Mouse (Mus musculus) embryonic facial prominence, embryonic 11.5 days (tissue): ENCODE measurements at regions not wholly inside any gene's neighbourhood (a gene's known extent, or its start where the extent isn't known, plus 50 kb on each side); places are given as distances from the start of the nearest gene placed in this dataset.

ENCODE experiments used
- ATAC-seq: fragments of 200-750 bp; cut with Nextera tagmentation; replicated peaks from 2 replicates; pipeline ENCODE4 v1.8.0; 2017; ENCODE audit warnings: low read depth; ENCODE audit not compliant: insufficient number of reproducible peaks, low FRiP score, low TSS enrichment
- DNase-seq: peaks from one replicate; pipeline ENCODE4 v3.0.0-alpha.2; 2015; ENCODE audit warnings: low spot score
- H3K27ac ChIP-seq: fragments of 300-500 bp; sonication (generic); replicated peaks from 2 replicates; pipeline ENCODE4 v1.5.1; 2014; ENCODE audit warnings: mild to moderate bottlenecking, low read depth, low read length, control low read depth
- H3K27me3 ChIP-seq: fragments of 300-500 bp; sonication (generic); 2 replicates; pipeline ENCODE4 v1.6.1; 2014; ENCODE audit warnings: mild to moderate bottlenecking, low read length, moderate library complexity, mixed read lengths; ENCODE audit not compliant: control insufficient read depth, insufficient read depth
- H3K36me3 ChIP-seq: fragments of 300-500 bp; sonication (generic); replicated peaks from 2 replicates; pipeline ENCODE4 v1.6.1; 2014; ENCODE audit warnings: low read depth, mild to moderate bottlenecking, low read length, moderate library complexity, mixed read lengths; ENCODE audit not compliant: control insufficient read depth, insufficient read depth
- H3K4me1 ChIP-seq: fragments of 300-500 bp; sonication (generic); 2 replicates; pipeline ENCODE4 v1.6.1; 2014; ENCODE audit warnings: low read length, mixed read lengths; ENCODE audit not compliant: control insufficient read depth, insufficient read depth
- H3K4me2 ChIP-seq: fragments of 300-500 bp; sonication (generic); 2 replicates; pipeline ENCODE4 v1.6.1; 2014; ENCODE audit warnings: low read depth, mild to moderate bottlenecking, control low read depth, low read length, moderate library complexity
- H3K4me3 ChIP-seq: fragments of 300-500 bp; sonication (generic); 2 replicates; pipeline ENCODE4 v1.5.1; 2014; ENCODE audit warnings: low read depth, low read length, control low read depth
- H3K9ac ChIP-seq: fragments of 300-500 bp; sonication (generic); replicated peaks from 2 replicates; pipeline ENCODE4 v1.6.1; 2014; ENCODE audit warnings: mild to moderate bottlenecking, control low read depth, low read length
- H3K9me3 ChIP-seq: fragments of 300-500 bp; sonication (generic); replicated peaks from 2 replicates; pipeline ENCODE4 v1.6.1; 2016; ENCODE audit warnings: mild to moderate bottlenecking, low read length, inconsistent platforms, mixed read lengths; ENCODE audit not compliant: control insufficient read depth
- WGBS: fragments of 180-500 bp; shearing (Covaris S2); extraction: QIAGEN DNeasy Blood & Tissue Kit; methylation state at CpG from one replicate; pipeline ENCODE4 v1.1.7; 2014; 5-methylcytosine and 5-hydroxymethylcytosine counted together

DNA sequence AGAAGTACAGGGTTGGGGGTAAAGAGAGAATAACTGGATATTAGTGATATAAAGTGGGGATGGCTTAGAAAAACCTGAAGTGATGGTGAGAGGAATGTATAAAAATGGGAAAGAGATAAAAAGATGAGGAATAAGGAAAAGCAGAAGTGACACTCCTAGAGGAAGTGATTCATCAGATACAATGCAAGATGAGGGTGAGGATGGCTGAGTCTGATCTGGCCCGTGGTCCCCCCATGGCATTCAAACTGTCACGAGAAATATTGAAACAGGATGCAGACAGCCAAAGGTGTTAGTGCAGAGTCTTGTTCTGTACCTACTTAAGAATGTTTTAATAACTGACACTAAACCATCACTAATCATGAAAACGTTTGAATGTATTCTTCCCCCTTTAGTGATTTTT is 56.2 kb upstream of the Kitl start:
- ATAC-seq (no peak), DNase-seq (no peak)
- no peak overlapping the region for H3K27ac ChIP-seq
- 82% methylated on average over 3 of the region's 3 CpGs for WGBS
- H3K27me3 ChIP-seq, result no peaks in the 10 kb centered on the region
- no peak overlapping the region for H3K4me2 ChIP-seq
- H3K36me3 ChIP-seq, result no peaks in the 10 kb centered on the region
- no peaks in the 10 kb centered on the region for H3K9me3 ChIP-seq
- no peak overlapping the region for H3K4me3 ChIP-seq
- no peak overlapping the region for H3K9ac ChIP-seq
- no peaks in the 10 kb centered on the region for H3K4me1 ChIP-seq

DNA sequence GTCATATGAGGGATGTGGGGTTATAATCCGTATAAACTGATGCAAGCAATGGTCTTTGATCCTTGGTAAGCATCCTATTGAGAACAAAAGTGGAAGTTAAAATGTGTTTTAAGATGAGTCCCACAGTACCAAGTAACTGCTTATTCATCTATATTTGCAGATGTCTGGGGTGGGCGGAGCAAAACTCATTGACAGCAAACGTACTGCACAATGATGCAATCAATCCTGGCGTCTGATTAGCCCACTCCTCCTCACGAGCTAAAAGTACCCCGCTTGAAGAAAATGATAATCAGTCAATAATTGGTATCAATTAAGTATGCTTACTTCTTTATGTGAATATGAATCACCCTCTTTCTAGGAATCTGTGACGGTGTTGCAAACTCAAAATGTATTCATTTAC is 62.9 kb upstream of the Kitl start:
- Histone ChIP-seq H3K27ac (no peak overlapping the region), H3K9me3 (no peaks in the 10 kb centered on the region), H3K9ac (no peak overlapping the region), H3K4me1 (no peaks in the 10 kb centered on the region), H3K36me3 (no peaks in the 10 kb centered on the region), H3K4me3 (no peak overlapping the region), H3K4me2 (no peak overlapping the region), H3K27me3 (no peaks in the 10 kb centered on the region)
- 79% methylated on average over 7 of the region's 7 CpGs for WGBS
- no peak for DNase-seq
- no peak for ATAC-seq

DNA sequence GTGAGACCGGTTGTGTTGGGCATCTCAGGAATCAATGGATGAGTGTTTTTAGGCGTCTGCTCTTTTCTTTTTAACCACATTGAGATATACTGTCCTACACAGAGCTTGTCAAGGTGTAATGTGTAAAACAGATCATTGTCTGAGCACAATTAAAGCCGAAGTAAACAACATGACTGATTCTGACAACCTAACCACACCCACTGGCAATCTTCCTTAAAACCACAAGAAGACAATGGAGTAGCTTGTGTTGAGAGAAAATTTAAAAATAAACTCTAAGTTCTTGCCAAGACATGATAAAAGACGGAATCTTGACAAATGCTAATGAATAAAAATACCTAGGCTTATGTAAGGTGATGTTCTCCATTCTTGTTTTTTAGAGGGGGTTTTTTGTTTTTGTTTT is 63.7 kb upstream of the Kitl start:
- Histone ChIP-seq H3K4me2 (no peak overlapping the region), H3K27ac (no peak overlapping the region), H3K9me3 (no peaks in the 10 kb centered on the region), H3K36me3 (no peaks in the 10 kb centered on the region), H3K27me3 (no peaks in the 10 kb centered on the region), H3K4me3 (no peak overlapping the region), H3K4me1 (no peaks in the 10 kb centered on the region), H3K9ac (no peak overlapping the region)
- ATAC-seq (no peak), DNase-seq (no peak)
- 86% methylated on average over 4 of the region's 4 CpGs for WGBS

DNA sequence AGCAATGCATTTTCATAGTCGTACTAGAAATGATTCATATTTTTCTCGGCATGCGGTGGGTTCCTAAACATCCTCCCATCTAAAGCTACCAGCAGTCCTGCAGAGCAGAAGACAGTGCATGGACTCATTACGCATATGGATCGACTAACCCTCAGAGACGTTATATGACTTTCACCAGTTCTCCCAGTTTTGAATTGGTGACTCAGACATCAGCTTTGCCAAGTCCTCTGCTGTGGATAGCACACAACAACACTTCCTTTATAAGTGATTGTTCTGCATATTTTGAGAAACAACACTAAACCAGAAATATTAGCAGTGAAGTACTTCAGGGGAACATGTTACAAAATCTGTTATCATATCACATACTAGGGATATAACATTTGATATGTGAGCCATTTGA is 64.1 kb upstream of the Kitl start:
- Histone ChIP-seq H3K4me1 (no peaks in the 10 kb centered on the region), H3K4me2 (no peak overlapping the region), H3K36me3 (no peaks in the 10 kb centered on the region), H3K27ac (no peak overlapping the region), H3K9ac (no peak overlapping the region), H3K4me3 (no peak overlapping the region), H3K27me3 (no peaks in the 10 kb centered on the region), H3K9me3 (no peaks in the 10 kb centered on the region)
- ATAC-seq, result no peak
- no peak for DNase-seq
- WGBS, result 90% methylated on average over 6 of the region's 6 CpGs

DNA sequence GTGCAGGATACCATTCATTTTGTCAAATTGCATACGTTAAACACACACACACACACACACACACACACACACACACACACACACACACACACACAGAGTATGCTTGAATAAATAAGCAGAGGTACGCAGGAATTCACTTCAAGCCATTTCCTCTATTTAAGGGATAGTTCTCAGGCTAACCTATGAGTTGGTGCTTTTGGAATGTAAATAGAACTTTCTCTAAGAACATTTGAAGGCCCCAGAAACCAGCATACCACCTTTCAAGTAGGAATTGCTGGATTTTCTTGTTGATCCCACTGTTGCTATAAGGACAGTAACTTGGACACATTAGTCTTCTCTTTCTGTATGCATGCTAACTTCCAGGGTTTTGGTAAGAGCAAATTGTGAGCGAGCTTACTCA is 66.7 kb upstream of the Kitl start:
- no peaks in the 10 kb centered on the region for H3K9me3 ChIP-seq
- H3K4me2 ChIP-seq, result no peak overlapping the region
- ATAC-seq, result no peak
- H3K27me3 ChIP-seq, result no peaks in the 10 kb centered on the region
- WGBS, result 76% methylated on average over 3 of the region's 3 CpGs
- no peak for DNase-seq
- H3K9ac ChIP-seq, result no peak overlapping the region
- no peak overlapping the region for H3K4me3 ChIP-seq
- no peak overlapping the region for H3K27ac ChIP-seq
- H3K4me1 ChIP-seq, result no peaks in the 10 kb centered on the region
- H3K36me3 ChIP-seq, result no peaks in the 10 kb centered on the region

DNA sequence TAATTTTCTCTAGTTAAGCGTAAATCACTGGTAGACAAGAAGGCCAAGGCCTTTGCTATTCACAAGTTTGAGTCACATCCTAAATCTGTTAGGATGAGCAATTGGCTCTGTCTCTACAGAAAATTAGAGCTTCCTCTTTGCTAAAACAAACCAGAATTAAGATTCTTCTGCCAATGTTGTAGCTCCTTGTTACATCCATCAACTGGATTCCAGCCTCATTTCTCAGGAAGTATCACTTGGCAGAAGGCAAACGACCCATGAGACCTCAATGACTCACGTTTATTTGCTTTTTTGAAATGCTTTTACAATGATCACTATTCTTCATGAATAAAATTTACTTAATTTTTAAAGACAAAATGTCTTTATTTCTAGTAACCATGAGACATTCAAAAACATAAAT is 70.0 kb upstream of the Kitl start:
- DNase-seq (no peak), ATAC-seq (no peak)
- Histone ChIP-seq H3K27me3 (no peaks in the 10 kb centered on the region), H3K9ac (no peak overlapping the region), H3K36me3 (no peaks in the 10 kb centered on the region), H3K9me3 (no peaks in the 10 kb centered on the region), H3K27ac (no peak overlapping the region), H3K4me2 (no peak overlapping the region), H3K4me1 (no peaks in the 10 kb centered on the region), H3K4me3 (no peak overlapping the region)
- WGBS, result 65% methylated on average over 3 of the region's 3 CpGs

DNA sequence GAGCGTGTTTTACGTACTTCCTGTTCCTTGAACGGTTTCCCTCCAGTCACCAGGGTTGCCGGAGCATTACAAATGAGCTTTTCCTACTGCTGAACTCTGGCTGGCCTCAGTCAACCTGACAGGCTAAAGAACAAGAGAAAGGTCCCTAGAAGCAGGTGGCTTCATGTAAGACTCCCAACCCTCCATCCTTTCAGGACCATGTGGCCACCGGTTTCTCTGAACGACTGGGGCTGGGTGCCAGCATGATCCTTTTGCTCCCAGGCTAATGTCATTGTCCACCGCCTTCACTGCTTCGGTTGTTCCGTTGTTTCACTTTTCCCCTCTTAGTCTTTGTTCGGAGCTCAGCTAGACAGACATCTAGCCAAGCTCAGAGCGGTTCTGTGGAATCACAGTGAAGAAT is 73.8 kb upstream of the Kitl start:
- H3K4me3 ChIP-seq, result no peak overlapping the region
- DNase-seq, result no peak

DNA sequence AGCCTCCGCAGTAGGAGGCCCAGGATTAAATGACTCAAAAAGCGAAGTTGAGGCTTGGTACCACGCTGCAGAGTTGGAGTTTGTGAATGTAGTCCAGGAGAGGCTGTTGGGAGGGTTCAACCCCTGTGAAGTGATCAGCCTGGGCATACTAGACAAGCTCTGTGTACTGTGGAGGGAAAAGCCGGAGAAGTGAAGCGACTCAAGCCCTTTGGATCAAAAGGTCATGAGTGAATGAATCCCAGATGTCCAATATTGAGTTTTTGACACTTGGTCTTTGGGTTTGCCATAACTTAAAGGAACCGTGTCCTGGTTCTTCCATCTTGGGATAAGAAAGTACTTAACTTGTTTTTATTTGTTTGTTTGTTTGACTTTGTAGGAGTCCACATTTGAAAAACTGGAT is 76.5 kb upstream of the Kitl start:
- ATAC-seq, result no peak
- no peak overlapping the region for H3K27ac ChIP-seq
- no peaks in the 10 kb centered on the region for H3K27me3 ChIP-seq
- H3K36me3 ChIP-seq, result no peaks in the 10 kb centered on the region
- no peaks in the 10 kb centered on the region for H3K9me3 ChIP-seq
- no peak overlapping the region for H3K9ac ChIP-seq
- no peak for DNase-seq
- H3K4me2 ChIP-seq, result no peak overlapping the region
- no peak overlapping the region for H3K4me3 ChIP-seq
- 43% methylated on average over 6 of the region's 6 CpGs for WGBS
- H3K4me1 ChIP-seq, result no peaks in the 10 kb centered on the region

More for the DNA sequence above, 73.8 kb upstream of the Kitl start:
- Histone ChIP-seq H3K4me1 (no peaks in the 10 kb centered on the region), H3K36me3 (no peaks in the 10 kb centered on the region), H3K9ac (no peak overlapping the region), H3K4me2 (no peak overlapping the region), H3K9me3 (no peaks in the 10 kb centered on the region), H3K27me3 (no peaks in the 10 kb centered on the region), H3K27ac (no peak overlapping the region)
- no peak for ATAC-seq
- WGBS, result 71% methylated on average over 11 of the region's 11 CpGs
